Mouse (Mus musculus) MEL (cell line): ENCODE data around the gene Spdye4a. TPM values are rescaled to one million over a fixed set of nuclear protein-coding genes. Genes with fewer than 3 reads are reported as not detected.

Source experiments
- DNase-seq: peaks from one replicate; pipeline ENCODE4 v3.0.0; 2011; ENCODE audit warnings: low read depth, low spot score
- H3K27ac ChIP-seq: 2 replicates; pipeline ENCODE4 v1.5.1; 2012; ENCODE audit warnings: low read depth, mild to moderate bottlenecking, control low read depth, low read length, moderate library complexity; ENCODE audit not compliant: control insufficient read depth
- H3K27me3 ChIP-seq, 2 experiments: fragments of 150-350 bp in 1 of 2; sonication (generic) in 1 of 2; 2 replicates each; pipeline ENCODE4 v1.6.1; 2012; ENCODE audit warnings: low read length in 2 of 2, mild to moderate bottlenecking in 2 of 2, improper control_type of control experiment in 1 of 2, moderate library complexity in 1 of 2; ENCODE audit not compliant: insufficient read depth in 2 of 2, control insufficient read depth in 1 of 2
- H3K36me3 ChIP-seq, 2 experiments: 2 replicates each; pipeline ENCODE4 v1.6.1; 2012 to 2014; ENCODE audit warnings: low read length in 2 of 2, improper control_type of control experiment in 1 of 2, inconsistent platforms in 1 of 2, mild to moderate bottlenecking in 1 of 2; ENCODE audit not compliant: insufficient read depth in 2 of 2, control insufficient read depth in 1 of 2
- H3K4me1 ChIP-seq, 2 experiments: fragments of 150-350 bp in 1 of 2; sonication (generic) in 1 of 2; 2 replicates each; pipeline ENCODE4 v1.6.1; 2012; ENCODE audit warnings: low read length in 2 of 2, improper control_type of control experiment in 1 of 2, mild to moderate bottlenecking in 1 of 2; ENCODE audit not compliant: insufficient read depth in 2 of 2, control insufficient read depth in 1 of 2
- H3K4me3 ChIP-seq, 2 experiments: fragments of 150-350 bp in 1 of 2; sonication (generic) in 1 of 2; 2 replicates each; pipeline ENCODE4 v1.5.1; 2012; ENCODE audit warnings: low read depth in 2 of 2, low read length in 2 of 2, mild to moderate bottlenecking in 2 of 2, moderate library complexity in 2 of 2, control low read depth in 1 of 2, improper control_type of control experiment in 1 of 2; ENCODE audit not compliant: control insufficient read depth in 1 of 2, insufficient read depth in 1 of 2
- H3K79me2 ChIP-seq: 2 replicates; pipeline ENCODE4 v1.6.1; 2012; ENCODE audit warnings: mild to moderate bottlenecking, low read length, moderate library complexity; ENCODE audit not compliant: control insufficient read depth, poor library complexity, insufficient read depth
- H3K9ac ChIP-seq: 2 replicates; pipeline ENCODE4 v1.6.1; 2012; ENCODE audit warnings: low read depth, mild to moderate bottlenecking, control low read depth, low read length, moderate library complexity; ENCODE audit not compliant: control insufficient read depth, poor library complexity, severe bottlenecking
- H3K9me3 ChIP-seq: fragments of 150-350 bp; sonication (generic); replicated peaks from 2 replicates; pipeline ENCODE4 v1.6.1; 2012; ENCODE audit warnings: mild to moderate bottlenecking, low read length, improper control_type of control experiment, moderate library complexity; ENCODE audit not compliant: insufficient read depth
- CHD1 ChIP-seq: IDR thresholded peaks from 2 replicates; pipeline ENCODE4 v1.6.1; 2012; ENCODE audit warnings: low read depth, mild to moderate bottlenecking, inconsistent platforms, low read length, improper control_type of control experiment
- CTCF ChIP-seq, 3 experiments: IDR thresholded peaks in 2 of 3; conservative IDR thresholded peaks in 1 of 3; 2 replicates each; pipeline ENCODE4 v1.5.1; 2011 to 2012; ENCODE audit warnings: low read length in 3 of 3, low read depth in 2 of 3, mild to moderate bottlenecking in 2 of 3, improper control_type of control experiment in 1 of 3, inconsistent platforms in 1 of 3, mixed read lengths in 1 of 3, moderate library complexity in 1 of 3; ENCODE audit not compliant: control insufficient read depth in 1 of 3, insufficient read depth in 1 of 3, poor library complexity in 1 of 3, severe bottlenecking in 1 of 3
- E2F4 ChIP-seq: IDR thresholded peaks from 2 replicates; pipeline ENCODE4 v1.6.1; 2011; ENCODE audit warnings: low read depth, low read length, improper control_type of control experiment, borderline replicate concordance
- ELF1 ChIP-seq: IDR thresholded peaks from 2 replicates; pipeline ENCODE4 v1.6.1; 2014; ENCODE audit warnings: low read depth, mild to moderate bottlenecking, inconsistent platforms, low read length, improper control_type of control experiment, moderate library complexity
- GATA1 ChIP-seq: IDR thresholded peaks from 2 replicates; pipeline ENCODE4 v1.6.1; 2011; ENCODE audit warnings: low read depth, low read length, improper control_type of control experiment
- JUND ChIP-seq: IDR thresholded peaks from 2 replicates; pipeline ENCODE4 v1.6.1; 2011; ENCODE audit warnings: low read depth, mild to moderate bottlenecking, improper control_type of control experiment, low read length
- MAFK ChIP-seq: IDR thresholded peaks from 2 replicates; pipeline ENCODE4 v1.6.1; 2011; ENCODE audit warnings: low read depth, mild to moderate bottlenecking, low read length, improper control_type of control experiment, borderline replicate concordance
- MAX ChIP-seq: IDR thresholded peaks from 2 replicates; pipeline ENCODE4 v1.6.1; 2011; ENCODE audit warnings: low read length, improper control_type of control experiment
- MXI1 ChIP-seq: IDR thresholded peaks from 2 replicates; pipeline ENCODE4 v1.6.1; 2011; ENCODE audit warnings: mild to moderate bottlenecking, low read depth, low read length, improper control_type of control experiment
- MYB ChIP-seq: IDR thresholded peaks from 2 replicates; pipeline ENCODE4 v1.6.1; 2011; ENCODE audit warnings: mild to moderate bottlenecking, low read depth, low read length, improper control_type of control experiment
- MYC ChIP-seq: IDR thresholded peaks from 2 replicates; pipeline ENCODE4 v1.6.1; 2011; ENCODE audit warnings: low read depth, mild to moderate bottlenecking, low read length, improper control_type of control experiment, moderate library complexity
- NELFE ChIP-seq: IDR thresholded peaks from 2 replicates; pipeline ENCODE4 v1.6.1; 2011; ENCODE audit warnings: low read depth, low read length, improper control_type of control experiment
- NRF1 ChIP-seq: IDR thresholded peaks from 2 replicates; pipeline ENCODE4 v1.6.1; 2014; ENCODE audit warnings: low read depth, mild to moderate bottlenecking, inconsistent platforms, low read length, improper control_type of control experiment, moderate library complexity; ENCODE audit not compliant: poor library complexity, insufficient read depth, severe bottlenecking
- POLR2A ChIP-seq, 2 experiments: IDR thresholded peaks; 2 replicates each; pipeline ENCODE4 v1.6.1; 2011 to 2012; ENCODE audit warnings: low read length in 2 of 2, mild to moderate bottlenecking in 2 of 2, control low read depth in 1 of 2, improper control_type of control experiment in 1 of 2, low read depth in 1 of 2, moderate library complexity in 1 of 2; ENCODE audit not compliant: control insufficient read depth in 1 of 2, insufficient read depth in 1 of 2, poor library complexity in 1 of 2
- POLR2AphosphoS2 ChIP-seq: IDR thresholded peaks from 2 replicates; pipeline ENCODE4 v1.6.1; 2011; ENCODE audit warnings: low read length, improper control_type of control experiment
- RAD21 ChIP-seq: IDR thresholded peaks from 2 replicates; pipeline ENCODE4 v1.6.1; 2011; ENCODE audit warnings: mild to moderate bottlenecking, low read depth, low read length, improper control_type of control experiment
- RCOR1 ChIP-seq: IDR thresholded peaks from 2 replicates; pipeline ENCODE4 v1.6.1; 2012; ENCODE audit warnings: low read depth, mild to moderate bottlenecking, inconsistent platforms, low read length, improper control_type of control experiment
- SIN3A ChIP-seq: IDR thresholded peaks from 2 replicates; pipeline ENCODE4 v1.6.1; 2012; ENCODE audit warnings: low read length, improper control_type of control experiment, inconsistent platforms
- SMC3 ChIP-seq: IDR thresholded peaks from 2 replicates; pipeline ENCODE4 v1.6.1; 2011; ENCODE audit warnings: low read depth, low read length, improper control_type of control experiment
- TBP ChIP-seq: IDR thresholded peaks from 2 replicates; pipeline ENCODE4 v1.8.0; 2011; ENCODE audit warnings: low read depth, low read length, improper control_type of control experiment
- USF1 ChIP-seq: IDR thresholded peaks from 2 replicates; pipeline ENCODE4 v1.6.1; 2014; ENCODE audit warnings: low read depth, mild to moderate bottlenecking, inconsistent platforms, low read length, improper control_type of control experiment, moderate library complexity
- USF2 ChIP-seq, 2 experiments: IDR thresholded peaks; 2 replicates each; pipeline ENCODE4 v1.6.1; 2011 to 2012; ENCODE audit warnings: improper control_type of control experiment in 2 of 2, low read length in 2 of 2, borderline replicate concordance in 1 of 2, inconsistent platforms in 1 of 2, low read depth in 1 of 2, mild to moderate bottlenecking in 1 of 2; ENCODE audit not compliant: insufficient read depth in 1 of 2
- ZC3H11A ChIP-seq: IDR thresholded peaks from 2 replicates; pipeline ENCODE4 v1.6.1; 2012; ENCODE audit warnings: low read depth, mild to moderate bottlenecking, inconsistent platforms, low read length, improper control_type of control experiment
- ZMIZ1 ChIP-seq: IDR thresholded peaks from 2 replicates; pipeline ENCODE4 v1.6.1; 2012; ENCODE audit warnings: low read depth, mild to moderate bottlenecking, inconsistent platforms, low read length, improper control_type of control experiment, moderate library complexity
- ZNF384 ChIP-seq: IDR thresholded peaks from 2 replicates; pipeline ENCODE4 v1.6.1; 2012; ENCODE audit warnings: low read depth, mild to moderate bottlenecking, inconsistent platforms, low read length, improper control_type of control experiment
- polyA plus RNA-seq, 2 experiments: library from polyadenylated mRNA; stranded (reverse) in 1 of 2; unstranded in 1 of 2; fragments of >175 nt in 1 of 2; fragments of >200 nt in 1 of 2; gene quantifications; 2 replicates each; pipeline versions ENCODE4 v1.2.1 to v1.2.4; 2012; ENCODE audit warnings: low replicate concordance in 2 of 2, low read depth in 1 of 2; ENCODE audit not compliant: insufficient read length in 2 of 2, insufficient read depth in 1 of 2, missing spikeins in 1 of 2
- total RNA-seq: library from RNA; depleted of rRNA; stranded (reverse); fragments of 300-350 nt; gene quantifications from 2 replicates; pipeline ENCODE4 v1.2.3, GENCODE M21; 2012; rRNA removed

Spdye4a gene
- total RNA-seq (not detected in 2 replicates), polyA plus RNA-seq (not detected)

DNA sequence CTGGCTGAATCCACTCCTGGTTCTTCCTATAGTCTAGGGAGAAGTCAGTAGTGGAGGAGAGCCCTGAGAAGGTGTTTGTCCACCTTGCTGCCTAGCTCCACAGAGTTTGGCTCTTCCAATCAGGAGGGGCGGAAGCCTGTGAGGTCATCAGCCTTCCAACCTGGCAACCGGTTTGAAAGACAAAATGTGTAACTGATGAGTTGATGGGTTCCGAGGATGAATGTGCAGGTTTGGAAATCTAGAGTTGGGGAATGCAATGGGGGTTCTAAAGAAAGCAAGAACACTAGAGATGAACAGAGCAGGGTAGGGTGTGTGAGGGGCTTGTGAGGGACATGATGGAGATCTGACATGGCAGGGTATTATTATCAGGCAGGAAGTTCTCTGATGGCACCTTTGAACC is at the start of gene Spdye4a:
TSS of gene Spdye4a (minus strand) at position 101 of the 400 bp plus-strand sequence.
- TF ChIP-seq GATA1 (no peak), CHD1 (no peak), SMC3 (no peak), RAD21 (no peak), RCOR1 (no peak), POLR2A (IDR thresholded peaks at IDR 0.05; ENCODE audit: control insufficient read depth in 1 of 2, insufficient read depth in 1 of 2, low read depth in 1 of 2, low read length in 2 of 2, poor library complexity in 1 of 2) (no peak), MYC (no peak), ZNF384 (no peak), MAFK (no peak), E2F4 (no peak), USF1 (no peak), ZC3H11A (no peak), NELFE (no peak), MYB (no peak), ZMIZ1 (no peak), JUND (no peak), ELF1 (no peak), MXI1 (no peak), USF2 (IDR thresholded peaks at IDR 0.05; ENCODE audit: borderline replicate concordance in 1 of 2, insufficient read depth in 1 of 2, low read depth in 1 of 2, low read length in 2 of 2) (no peak)
- peaks cover 0 to 4% of the 10 kb centered on the region in 2 experiments; a peak in 1 of 4 replicates for H3K27me3 ChIP-seq
- H3K4me1 ChIP-seq: no peaks in the 10 kb centered on the region
- no peak within 1 kb of the TSS for H3K27ac ChIP-seq
- H3K36me3 ChIP-seq: no peaks in the 10 kb centered on the region
- H3K9me3 ChIP-seq: no peaks in the 10 kb centered on the region
- H3K79me2 ChIP-seq: no peaks in the 10 kb centered on the region
- H3K9ac ChIP-seq: no peak within 1 kb of the TSS
- no peak for DNase-seq
- no peak within 1 kb of the TSS for H3K4me3 ChIP-seq

GRCm38 (mm10) chr5:143275761-143276160 is 49.1 kb upstream of the Spdye4a start:
- H3K79me2 ChIP-seq: no peaks in the 10 kb centered on the region
- H3K4me3 ChIP-seq: no peak overlapping the region
- no peak overlapping the region for H3K9ac ChIP-seq
- H3K27me3 ChIP-seq: no peaks in the 10 kb centered on the region
- no peak for DNase-seq
- H3K36me3 ChIP-seq: peaks cover 0 to 20% of the 10 kb centered on the region in 2 experiments; a peak in 2 of 4 replicates
- H3K4me1 ChIP-seq: peaks cover 6 to 35% of the 10 kb centered on the region in 2 experiments
- no peak overlapping the region for H3K27ac ChIP-seq
- no peak for TF ChIP-seq RAD21
- TF ChIP-seq TBP: no peak
- TF ChIP-seq USF2 (IDR thresholded peaks at IDR 0.05; ENCODE audit: borderline replicate concordance in 1 of 2, insufficient read depth in 1 of 2, low read depth in 1 of 2, low read length in 2 of 2): no peak
- no peak for TF ChIP-seq POLR2AphosphoS2
- no peak for TF ChIP-seq CTCF (IDR thresholded peaks at IDR 0.05 in 2 of 3, conservative IDR thresholded peaks at IDR 0.05 in 1 of 3; ENCODE audit: control insufficient read depth in 1 of 3, insufficient read depth in 1 of 3, low read depth in 2 of 3, low read length in 3 of 3, poor library complexity in 1 of 3, severe bottlenecking in 1 of 3)
- no peak for TF ChIP-seq SIN3A
- TF ChIP-seq MAX: no peak
- TF ChIP-seq GATA1: no peak
- TF ChIP-seq NRF1: no peak
- no peaks in the 10 kb centered on the region for H3K9me3 ChIP-seq
